Mouse (Mus musculus) adrenal gland (tissue): ENCODE data around the gene Btbd3.

Experiments
- intact Hi-C: fragments of 180-260 bp; cut with DNase I; formaldehyde crosslinking; loops from one replicate; pipeline ENCODE4 v1.15.1; 2025
- long read RNA-seq, 2 experiments: library from polyadenylated mRNA; unstranded; transcript quantifications; one replicate each; pipeline ENCODE4 v2.0.0; 2020; ENCODE audit warnings: borderline replicate concordance in 1 of 2; ENCODE audit not compliant: insufficient replicate concordance in 1 of 2

The Btbd3 gene
- long read RNA-seq, experiment 1, full-length matches to known transcripts: 2 of 5 reads
- long read RNA-seq, experiment 1, partial matches to known transcripts: 1 of 5 reads
- long read RNA-seq, experiment 1, other reads (novel, unspliced or antisense): 2 of 5 reads
- long read RNA-seq, experiment 2, full-length matches to known transcripts: 4 of 9 reads
- long read RNA-seq, experiment 2, partial matches to known transcripts: 1 of 9 reads
- long read RNA-seq, experiment 2, other reads (novel, unspliced or antisense): 4 of 9 reads

DNA sequence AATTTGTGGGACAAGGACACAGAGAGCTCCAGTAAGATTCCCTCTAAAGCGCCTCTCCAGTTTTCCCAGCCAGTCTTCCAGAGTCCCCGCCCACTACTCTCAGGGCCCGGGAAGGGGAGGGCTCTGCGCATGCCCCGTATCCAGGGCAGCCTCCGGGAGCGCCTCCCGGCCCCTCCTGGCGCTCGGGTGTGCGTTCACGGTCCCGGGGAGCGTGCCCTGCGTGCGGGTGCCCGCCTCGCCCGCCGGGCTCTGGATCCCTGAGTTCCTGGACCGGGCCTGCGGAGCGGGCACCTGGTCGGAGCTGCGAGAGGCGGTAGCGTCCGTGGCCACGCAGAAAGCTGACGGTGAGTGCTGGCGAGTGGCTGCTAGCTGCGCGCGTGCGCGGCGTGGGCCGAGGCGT lies at the start of gene Btbd3:
Gene Btbd3 (plus strand): TSS at position 155 of the 400 bp plus-strand sequence.
- intact Hi-C loops: no loop called here

DNA sequence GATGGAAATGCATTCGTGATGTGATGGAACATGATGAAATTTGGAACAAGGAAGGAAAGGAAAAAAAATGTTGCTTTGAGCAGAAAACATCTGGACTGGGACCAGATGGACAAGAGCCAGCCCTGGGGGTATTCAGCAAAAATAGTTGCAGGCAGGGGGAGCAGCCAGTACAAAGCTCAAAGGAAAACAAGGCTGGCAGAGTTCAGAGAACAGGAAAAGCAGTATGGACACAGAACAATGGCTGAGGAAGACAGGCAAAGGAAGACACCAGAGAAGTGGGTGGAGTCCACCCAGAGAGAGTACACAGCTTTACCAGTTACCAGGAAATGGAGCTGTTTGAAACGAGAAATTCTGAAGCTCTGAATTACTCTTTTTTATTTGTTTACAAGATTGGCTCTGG lies 40.8 kb upstream of the Btbd3 start:
- intact Hi-C loops: no loop called here

DNA sequence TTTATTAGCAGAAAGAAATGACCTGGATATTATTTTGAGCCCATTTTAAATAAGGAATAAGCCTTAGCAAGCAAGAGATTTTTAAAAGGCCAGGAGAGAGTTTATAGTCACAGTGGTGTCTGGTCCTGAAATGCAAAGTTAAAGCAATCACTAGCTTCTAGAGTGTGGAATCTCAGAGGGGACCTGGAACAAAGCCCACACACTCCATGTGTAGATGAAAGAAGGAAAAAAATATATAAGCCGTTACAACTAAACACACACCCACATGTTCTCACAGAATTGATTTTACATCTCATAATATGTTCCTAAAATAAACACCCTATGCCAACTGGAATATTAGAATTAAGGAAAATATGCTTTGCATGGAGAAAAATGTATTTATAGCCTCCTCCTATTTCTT lies 36.1 kb upstream of the Btbd3 start:
- intact Hi-C loops: no loop called here

DNA sequence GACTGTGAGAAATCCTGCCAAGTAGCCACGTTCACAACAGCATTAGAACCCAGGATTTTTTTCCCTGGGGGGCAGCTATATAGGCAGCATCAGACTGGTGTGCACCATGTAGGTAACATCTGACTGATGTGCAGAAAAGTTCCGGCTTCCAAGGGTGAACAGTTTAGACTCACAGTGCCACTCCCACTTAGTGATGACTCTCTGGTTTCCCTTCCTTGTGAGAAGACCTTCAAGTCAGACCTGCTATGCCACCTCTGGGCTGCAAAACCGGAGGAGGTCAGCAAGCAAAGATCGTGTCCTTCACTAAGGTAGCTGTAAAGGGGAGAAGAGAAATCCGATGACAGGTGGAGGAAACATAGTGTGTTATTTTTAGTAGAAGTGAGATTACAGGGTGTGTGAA lies 24.1 kb upstream of the Btbd3 start:
- intact Hi-C loops: no loop called here

DNA sequence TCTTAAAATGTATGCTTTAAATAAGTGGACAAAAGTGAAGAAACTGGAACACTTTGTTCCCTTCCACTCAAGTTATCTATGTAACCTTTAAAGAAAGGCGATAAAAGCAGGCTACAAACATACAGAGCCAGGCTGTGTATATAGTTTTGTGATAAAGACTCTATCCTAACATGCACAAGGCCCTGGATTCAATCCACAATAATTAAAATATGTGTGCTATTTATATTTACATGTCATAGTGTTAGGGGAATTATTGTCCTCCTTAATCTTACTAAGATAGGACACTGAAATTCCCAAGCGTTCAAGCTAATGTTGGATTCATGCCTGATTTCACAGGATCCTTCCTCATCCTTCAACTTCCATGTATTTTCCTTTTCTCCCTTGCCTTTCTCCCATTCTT lies 20.2 kb upstream of the Btbd3 start:
- intact Hi-C loops: no loop called here

DNA sequence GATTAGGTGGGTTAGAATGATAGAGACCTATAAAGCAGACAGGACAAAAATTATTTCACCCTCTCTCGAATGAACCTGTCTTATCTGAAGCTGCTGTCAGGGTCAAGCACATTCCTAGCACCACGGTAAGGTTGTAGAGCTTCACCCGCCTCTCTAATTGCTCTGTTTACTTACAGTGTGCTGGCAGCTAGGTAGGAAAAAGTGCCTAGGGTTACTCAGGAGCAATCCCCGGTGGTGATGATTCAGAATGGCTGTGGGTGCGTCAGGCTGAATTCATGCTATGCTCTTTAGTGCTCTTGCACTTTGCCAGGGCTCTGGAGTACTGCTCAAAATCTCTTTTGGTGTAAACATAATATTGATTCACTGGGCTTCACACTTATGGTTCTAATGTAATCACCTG lies 13.9 kb upstream of the Btbd3 start:
- intact Hi-C loops: no loop called here

DNA sequence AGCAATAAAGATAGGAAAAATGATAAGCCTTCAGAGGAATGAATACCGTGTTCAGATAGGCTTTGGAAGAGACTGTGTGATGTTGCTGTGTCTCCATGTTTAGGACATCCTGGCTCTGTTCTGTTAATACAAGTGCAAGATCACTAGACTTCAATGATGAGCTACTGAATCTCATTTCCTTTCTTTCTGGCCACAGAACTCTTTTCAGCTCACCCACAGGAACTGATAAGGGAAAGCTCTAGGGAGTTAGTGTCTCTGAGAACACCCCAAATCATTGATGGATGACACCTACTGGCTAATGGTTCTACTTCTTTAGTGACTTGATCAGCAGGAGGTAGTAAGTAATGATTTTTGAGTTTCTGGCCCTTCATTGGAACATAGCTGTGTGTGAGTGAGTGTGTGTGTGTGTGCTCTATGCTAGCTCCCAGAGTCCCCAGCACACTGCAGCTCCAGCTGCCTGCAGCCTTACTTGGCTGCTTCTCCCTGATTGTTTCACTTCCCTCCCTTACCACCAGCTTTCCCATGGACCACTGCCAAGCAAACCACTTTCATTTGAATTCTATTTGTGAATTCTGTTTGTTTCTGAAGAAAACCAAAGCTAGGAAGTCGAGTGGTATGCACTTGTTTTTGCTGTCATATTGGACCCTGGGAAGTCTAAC lies 10.6 kb upstream of the Btbd3 start:
- intact Hi-C loops: no loop called here

DNA sequence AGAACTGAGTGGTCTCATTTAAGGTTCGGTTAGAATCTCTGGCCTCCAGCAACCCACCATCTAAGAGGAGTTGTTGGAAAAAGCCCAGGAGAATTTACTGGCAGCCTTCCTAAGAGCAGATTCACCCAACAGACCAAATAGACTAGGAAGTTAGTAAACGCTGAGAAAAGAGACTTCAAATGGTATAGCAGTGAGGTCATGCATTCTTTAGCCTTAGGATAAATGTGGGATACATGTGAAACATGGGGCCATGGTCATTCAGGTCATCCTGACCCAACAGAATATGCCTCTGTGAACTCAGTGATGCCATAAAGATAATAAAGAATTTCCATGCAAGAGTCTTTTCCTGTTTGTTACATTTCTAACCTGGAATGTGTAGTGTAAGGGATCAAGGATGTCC lies 8.4 kb upstream of the Btbd3 start:
- intact Hi-C loops: no loop called here

DNA sequence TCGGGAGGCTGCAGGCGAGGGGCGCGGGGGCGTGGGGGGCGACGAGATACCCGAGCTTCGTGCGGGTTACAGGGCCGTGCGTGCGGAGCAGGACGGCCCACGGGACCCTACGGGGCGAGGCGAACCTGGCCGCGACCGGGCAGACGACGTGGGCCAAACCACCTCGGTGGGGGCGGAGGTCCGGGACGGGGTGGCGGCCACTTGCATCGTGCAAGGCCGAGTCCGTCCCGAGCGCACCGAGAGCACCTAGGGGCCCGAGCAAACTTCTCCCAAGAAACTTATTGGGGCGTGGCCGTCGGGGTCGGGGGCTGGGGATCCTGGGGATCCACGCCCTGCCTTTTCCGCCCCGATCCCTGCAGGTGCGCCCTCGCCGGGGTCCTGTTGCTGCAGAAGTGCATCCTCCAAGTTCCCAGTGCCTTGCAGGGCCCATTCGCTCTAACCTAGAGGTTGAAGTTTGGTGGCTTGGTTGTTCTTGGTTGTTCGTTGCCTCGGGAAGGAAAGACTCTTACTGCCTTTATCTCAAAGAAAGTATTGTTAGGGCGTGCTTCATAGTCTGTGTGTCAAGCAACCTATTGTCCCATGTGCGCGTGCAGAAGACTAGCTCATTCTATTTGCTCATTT lies 596 bp downstream of the Btbd3 start:
- intact Hi-C loops: no loop called here

DNA sequence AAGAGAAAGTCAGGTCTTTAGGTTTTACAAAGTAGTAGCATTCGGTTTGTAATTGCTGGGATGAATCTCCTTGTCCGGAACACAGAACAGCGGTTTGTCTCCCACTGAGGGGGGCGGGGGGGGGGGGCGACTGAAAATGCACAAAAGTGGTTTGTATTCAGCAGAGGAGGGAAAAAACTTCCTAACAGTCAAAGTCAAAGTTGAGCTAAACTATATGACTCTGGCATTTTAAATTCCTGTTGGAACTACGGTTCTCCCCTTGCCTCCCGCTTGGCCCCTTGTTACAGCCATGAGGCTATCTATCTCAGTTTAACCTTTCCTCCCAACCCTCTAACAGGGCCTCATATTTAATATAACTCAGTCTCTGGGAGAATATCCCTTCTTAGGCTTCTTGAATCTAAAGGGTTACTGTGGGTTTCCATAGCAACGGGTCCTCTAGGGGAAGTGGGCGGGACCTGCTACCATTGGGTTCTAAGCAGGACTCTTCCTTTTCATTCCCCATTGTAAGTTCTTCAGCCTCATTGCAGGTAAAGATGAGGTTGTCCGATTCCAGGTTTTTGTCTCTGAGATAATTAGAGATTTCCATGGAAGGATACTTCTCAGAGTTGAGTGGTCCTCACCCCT lies 1.4 kb downstream of the Btbd3 start:
- intact Hi-C loops: no loop called here

DNA sequence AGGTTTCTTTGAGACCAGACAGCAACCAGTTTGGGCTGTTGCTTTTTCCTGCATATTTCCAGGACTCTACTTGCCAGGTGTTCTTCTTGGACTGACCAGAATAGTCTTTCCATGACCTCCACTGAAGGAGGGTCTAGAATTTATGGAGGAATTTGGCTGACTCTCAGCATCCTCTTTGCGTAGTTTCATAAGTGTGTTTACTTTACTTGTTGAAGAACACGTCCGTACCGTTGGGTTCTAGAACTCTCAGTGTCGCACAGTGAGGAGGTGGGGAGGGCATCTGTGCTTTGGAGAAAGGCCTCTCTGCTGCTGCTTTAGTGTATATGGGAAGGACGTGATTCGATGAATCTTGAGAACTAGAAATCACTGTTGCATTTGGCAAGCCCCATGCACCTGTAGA lies 4.8 kb downstream of the Btbd3 start:
- intact Hi-C loops: no loop called here

DNA sequence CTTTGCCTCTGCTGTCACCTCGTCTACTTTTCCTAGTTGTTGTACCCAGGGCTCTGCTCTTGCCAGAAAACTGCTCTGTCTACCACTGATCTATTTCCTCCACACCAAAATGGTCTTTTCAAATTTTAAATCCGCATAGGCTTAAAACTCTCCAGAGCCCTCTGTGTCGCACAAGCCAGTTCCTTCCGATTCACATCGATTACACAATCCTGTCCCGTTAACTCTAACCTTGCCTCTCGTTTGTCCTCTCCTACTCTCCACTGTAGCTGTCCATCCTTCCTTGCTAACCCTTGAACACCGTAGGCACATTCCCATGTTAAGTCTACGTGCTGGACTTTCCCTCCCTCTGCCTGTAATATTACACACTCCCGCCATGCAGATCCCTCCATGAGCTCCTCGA lies 6.5 kb downstream of the Btbd3 start:
- intact Hi-C loops: no loop called here

DNA sequence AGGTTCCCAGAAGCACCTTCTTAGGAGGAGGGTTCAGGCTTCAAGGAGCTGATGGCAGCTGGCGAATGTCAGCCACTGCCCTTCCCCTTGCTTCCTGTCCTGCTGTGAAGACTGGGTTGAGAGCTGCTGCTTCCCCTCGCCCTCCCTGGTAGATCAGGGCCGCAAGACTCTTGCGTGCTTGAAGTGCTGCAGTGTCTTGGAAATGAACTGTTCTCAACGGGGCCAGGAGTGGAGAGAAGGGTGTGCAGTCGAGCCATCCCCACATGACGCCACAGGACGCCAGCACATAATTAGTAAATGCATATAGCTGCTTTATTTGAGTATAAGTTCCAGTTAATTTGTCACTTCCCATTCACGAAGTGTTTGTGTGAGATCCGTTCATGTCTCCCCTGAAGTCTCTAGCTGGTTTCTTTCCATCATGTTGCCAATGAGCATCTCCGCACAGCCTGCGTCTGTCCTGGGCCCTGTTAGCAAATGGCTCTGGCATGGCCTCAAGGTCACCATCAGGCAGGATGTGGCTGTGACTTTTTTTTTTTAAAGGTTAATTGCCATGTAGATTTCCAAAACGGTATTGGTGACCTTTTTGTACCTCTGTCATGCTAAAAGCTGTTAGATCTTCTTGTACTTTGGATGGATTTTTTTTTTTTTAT lies 9.1 kb downstream of the Btbd3 start:
- intact Hi-C loops: no loop called here

DNA sequence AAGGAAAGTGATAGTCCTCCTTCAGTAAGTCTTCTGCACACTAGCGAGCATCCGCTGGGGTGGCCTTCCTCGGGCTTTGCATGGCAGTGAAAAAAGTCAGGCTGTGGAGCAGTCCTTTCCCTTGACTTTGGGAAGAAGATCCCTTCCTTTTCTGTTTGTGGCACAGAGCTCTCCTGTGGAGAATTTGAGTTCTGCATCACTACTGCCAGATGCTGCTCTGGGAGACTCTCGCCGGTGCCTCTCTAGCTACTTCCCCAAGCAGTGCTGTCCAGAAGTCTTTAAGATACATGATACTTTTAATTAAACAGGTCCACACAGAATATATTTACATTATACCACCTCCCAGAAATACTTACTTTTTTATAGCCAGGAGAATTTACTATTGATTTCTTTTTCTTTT lies 10.3 kb downstream of the Btbd3 start:
- intact Hi-C loops: no loop called here

DNA sequence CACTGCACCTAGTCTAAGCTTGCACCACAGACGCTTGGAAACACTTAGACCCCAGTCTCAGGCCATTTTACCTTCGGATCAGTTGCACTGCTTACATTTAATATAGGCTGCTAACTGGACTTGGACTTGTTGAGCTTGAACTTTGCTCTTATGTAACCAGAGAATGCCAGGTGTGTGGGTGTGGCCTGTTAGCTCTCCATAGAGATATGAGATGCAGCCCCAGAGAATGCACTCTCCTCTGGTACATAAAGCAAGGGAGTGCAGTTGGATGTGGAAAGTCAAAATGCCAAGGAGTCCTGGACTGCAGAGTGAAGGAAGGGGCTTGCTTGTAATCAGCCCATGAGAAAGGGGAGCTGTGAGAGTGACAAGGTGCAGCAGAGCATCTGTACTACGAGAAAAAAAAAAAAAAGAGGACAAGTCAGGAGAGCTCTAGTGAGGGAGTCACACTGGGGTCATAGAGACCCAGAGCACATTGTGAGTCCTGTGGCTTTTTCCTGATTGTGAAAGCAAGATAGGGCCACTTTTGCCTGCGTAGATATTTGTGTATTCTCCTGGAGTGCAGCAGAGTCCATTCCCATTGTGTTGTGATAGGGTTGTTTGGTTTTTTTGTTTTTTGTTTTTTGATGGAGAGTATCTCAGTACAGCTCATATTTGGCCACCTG lies 11.6 kb downstream of the Btbd3 start:
- intact Hi-C loops: no loop called here

DNA sequence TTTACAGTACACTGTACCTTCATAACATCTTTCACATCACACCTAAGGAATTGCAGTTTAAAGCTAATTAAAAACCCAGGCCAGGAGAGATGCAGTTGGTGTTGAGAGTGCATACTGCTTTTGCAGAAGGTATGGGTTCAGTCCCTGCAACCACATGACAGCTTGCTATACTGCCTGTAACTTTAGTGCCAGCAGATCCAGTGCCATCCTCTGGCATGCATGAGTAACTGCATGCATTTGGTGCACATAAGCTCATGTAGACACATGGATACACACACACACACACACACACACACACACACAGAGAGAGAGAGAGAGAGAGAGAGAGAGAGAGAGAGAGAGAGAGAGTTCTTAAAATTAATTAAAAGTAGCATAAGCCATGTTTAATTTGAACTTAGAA lies 13.0 kb downstream of the Btbd3 start:
- intact Hi-C loops: no loop called here

DNA sequence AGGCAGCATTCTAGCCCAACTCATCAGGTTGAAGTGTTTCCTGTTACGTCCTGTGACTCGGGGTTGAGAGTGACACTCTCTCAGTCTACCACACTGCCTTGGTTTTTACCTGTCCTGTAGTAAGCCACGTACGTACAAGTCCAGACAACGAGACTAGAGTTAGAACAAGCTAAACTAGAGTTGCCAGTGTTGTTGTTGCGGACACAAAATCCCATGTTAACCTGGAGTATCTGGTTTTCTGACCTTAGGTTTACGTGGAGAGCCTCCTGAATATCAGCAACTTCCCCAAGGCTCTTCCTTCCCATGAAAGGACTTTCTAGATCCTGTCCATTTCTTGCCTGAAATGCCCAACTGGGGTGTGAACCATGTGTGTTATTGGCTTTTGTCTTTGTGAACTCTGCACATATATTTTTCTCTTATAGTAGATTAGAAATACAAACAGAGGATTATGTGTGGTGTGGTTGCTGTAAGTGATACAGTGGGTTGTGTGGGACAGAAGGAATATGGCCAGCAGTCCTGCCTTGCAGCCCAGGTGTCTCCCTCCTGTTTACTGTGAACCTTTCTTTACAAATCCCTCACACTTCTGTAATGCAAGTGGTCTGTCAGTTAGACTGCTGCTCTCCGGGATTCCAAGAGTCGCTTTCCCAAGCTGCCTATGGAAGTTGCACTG lies 17.2 kb downstream of the Btbd3 start:
- intact Hi-C loops: no loop called here

DNA sequence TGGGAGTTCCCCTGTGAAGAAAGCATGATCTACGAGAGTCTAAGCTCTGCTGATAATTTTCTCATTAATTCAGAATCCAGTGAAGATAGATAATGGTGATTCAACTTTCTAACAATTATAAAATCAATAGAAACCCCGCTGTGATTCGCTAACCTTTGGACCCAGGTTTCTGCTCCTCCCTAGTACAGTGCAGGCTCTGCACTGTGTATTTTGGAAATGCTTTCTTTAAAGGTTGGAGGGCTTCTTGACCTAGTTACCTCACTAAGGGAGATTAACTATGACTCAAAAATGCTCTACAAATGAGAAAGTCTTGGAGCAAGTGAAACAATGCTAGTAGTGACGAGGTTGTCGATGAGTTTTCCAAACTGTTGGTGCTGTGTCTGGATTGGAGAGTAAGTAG lies 17.7 kb downstream of the Btbd3 start:
- intact Hi-C loops: no loop called here

DNA sequence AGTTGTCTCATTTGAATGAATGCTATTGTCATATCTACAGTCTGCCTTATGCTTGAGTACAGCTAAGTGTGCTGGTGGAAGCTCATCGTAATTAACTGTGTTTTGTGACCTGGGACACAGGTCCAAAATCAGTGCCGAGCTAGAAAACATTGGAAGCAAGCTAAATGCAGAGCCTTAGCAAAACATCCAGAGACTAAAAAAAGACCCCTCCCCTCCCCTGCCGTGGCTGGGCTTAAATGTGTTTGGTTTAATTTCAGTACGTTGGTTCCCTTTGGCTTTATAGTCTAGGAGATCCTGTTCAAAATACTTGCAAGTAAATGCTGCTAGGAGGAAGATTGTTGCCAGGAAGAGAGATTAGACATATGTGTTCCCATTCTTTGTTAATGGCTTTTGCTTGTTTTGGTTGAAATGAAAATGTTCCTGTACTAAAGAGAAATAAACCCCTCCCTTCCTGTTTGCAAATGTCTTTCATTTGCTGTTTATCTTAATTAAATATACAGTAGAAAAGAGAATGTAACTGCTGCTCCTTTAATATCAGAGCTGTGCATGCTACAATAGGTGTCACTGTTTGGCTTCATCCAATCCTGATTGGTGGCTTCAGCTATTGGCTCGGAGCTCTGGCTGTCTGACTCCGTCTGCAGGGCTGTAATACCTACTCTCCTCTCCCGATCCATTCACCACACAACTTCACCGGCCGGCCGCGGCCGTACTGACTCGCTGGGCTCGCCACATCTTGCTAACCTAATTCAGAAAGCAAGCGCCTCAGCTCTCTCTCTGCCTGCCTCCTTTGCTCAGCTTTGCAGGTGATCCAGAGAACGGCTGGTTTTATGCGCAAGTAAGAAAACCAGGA lies 21.7 kb downstream of the Btbd3 start:
- intact Hi-C loops: no loop called here
